Mouse (Mus musculus) B cell, adult 2 months (primary cell): ENCODE results near the gene Rhou.
"Not testable (repeated sequence)": the region's sequence is repeated elsewhere in the genome, so short reads cannot be mapped to it uniquely, and the experiment has no call there.

Source experiments
- DNase-seq, 2 experiments: peaks; one replicate each; pipeline ENCODE4 v3.0.0; 2022

Rhou gene

GRCm38 (mm10) chr8:123653308-123653993 lies at the start of gene Rhou:
Gene Rhou, plus strand, starts transcription at chr8:123653929.
- peak; percentile 56 to 58 for DNase-seq

- DNase-seq, result peak; percentile 15 to 23
Measured at GRCm38 (mm10) chr8:123612652-123613051, 41.1 kb upstream of the Rhou start.

- not testable (repeated sequence) for DNase-seq
Measured at GRCm38 (mm10) chr8:123623523-123623922, 30.2 kb upstream of the Rhou start.

DNA sequence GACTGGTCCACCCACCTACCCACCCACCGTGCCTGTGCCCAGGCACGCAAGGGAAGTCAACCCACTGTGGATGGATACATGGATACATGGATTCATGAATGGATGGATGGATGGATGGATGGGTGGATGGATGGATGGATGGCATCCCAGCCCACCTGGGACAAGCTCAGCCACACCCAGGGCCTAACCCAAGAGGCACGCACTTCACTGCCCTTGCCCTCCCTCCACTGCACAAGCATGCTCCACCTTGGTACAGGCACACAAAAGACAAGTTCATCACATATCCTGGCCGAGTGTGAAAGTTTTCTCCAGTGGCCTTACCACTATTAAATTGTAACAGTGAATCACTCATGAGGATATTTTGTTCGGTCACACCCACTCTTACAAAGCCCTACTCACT lies 29.5 kb upstream of the Rhou start:
- DNase-seq, result no peak

DNA sequence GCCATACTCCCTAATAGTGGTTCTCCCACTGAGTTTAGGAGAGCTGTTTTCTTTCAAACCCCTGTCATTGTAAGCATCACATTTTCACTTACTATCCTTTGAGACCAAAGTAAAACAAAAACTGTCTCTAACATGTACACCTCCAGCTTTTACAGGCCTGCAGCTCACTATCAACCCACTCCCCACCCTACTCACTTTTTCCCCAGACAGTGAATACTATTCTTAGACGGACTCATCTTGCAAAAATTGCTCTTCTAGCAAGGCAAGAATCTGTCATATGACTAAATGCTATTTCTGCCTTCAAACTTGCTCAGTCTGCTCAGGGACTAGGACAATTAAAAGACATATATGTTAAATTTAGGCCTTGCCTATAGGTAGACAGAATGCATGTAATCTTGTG lies 29.0 kb upstream of the Rhou start:
- DNase-seq, result no peak

DNA sequence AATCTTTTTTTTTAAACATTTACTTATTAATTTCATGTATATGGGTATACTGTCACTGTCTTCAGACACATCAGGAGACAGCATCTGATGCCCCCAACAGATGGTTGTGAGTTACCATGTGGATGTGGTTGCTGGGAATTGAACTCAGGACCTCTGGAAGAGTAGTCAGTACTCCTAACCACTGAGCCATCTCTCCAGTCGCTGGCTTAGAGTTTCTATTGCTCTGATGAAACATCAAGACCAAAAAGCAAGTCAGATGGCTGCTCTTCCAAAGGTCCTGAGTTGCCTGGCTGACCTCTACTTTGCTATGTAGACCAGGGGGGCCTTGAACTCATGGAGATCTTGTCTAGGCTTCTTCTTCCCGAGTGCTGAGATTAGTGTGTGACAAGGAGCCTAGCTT lies 28.0 kb upstream of the Rhou start:
- DNase-seq, result no peak

DNA sequence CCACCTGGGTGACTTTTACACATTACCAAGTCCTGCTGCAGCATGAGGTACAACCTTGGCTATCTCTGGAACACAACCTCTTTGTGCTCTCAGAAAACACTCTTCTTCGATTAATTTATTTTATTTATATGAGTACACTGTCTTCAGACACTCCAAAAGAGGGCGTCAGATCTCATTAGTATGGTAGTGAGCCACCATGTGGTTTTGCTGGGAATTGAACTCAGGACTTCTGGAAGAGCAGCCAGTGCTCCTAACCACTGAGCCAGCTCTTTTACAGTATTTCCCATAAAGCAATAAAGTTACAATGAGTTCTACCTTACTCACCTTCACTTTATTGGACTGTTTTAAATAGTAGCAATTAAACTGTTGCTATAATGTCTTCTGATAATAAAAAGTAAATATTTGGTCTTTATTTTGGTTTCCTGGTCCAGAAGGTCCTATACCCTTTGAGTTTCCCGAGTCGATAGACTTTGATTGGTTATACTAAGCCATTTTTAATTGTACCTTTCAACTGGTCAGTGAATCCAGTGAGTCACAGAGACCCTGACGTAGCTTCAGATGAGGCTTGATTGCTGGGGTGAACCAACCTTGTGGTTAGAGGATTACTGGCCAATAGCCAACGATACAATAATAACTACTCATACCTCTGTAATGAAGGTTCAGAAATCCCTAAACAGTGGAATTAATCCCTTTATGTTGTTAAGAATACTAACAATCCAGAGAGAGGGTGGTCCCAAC lies 26.1 kb upstream of the Rhou start:
- DNase-seq, result no peak

- DNase-seq, result peak; percentile 68 to 70
Measured at GRCm38 (mm10) chr8:123628253-123628967, 25.3 kb upstream of the Rhou start.

DNA sequence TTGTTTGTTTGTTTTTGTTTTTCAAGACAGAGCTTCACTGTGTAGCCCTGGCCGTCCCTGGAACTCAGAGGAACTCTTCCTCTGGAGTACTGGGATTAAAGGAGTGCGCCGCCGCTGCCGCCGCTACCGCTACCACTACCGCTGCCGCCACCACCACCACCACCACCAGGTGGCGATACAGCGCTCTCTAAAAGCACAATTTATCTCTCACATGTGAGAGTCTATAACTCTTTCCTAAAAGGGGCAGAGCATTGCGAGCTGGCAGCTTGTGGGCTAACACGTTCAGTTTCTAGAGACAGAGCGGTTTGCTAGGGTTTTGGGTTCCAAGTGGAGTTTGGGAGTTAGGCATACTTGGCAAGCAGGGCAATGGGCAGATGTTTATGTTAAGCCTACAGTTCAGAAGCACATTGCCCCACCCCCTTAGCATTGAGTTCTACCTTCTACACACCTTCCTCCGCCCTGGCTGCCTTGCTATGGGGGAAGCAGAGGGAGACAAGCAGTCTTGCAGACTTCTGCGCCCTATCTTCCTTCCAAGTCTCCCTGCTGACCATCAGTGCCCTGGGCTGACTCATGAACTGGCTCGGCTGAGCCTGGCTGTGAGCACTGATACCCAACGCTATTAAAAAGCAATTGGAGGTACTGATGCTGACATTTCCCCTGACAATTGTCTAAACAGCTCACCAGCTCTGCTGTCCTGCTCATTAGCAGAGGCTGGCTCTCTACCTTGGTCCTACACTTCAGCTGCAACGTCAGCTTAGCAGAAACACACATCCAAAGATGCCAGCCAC lies 24.6 kb upstream of the Rhou start:
- peak; percentile 72 to 74 for DNase-seq

DNA sequence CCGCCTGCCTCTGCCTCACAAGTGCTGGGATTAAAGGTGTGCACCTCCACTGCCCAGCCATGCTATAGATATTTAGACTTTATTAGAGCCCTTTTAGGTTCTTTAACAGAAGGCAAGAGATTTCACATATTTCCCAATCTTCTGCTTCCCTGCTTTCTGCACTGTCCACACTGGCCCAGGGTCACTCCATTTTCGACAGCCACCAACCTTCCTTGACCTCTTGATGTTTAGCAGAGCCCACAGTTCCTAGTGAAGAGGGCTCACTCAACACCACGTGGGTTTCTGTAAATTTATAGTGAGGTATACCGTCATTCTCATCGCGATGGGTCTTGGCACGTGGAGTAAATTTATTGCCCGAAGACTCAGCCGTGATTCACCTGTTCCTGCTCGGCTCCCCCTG lies 23.7 kb upstream of the Rhou start:
- DNase-seq, result no peak

DNA sequence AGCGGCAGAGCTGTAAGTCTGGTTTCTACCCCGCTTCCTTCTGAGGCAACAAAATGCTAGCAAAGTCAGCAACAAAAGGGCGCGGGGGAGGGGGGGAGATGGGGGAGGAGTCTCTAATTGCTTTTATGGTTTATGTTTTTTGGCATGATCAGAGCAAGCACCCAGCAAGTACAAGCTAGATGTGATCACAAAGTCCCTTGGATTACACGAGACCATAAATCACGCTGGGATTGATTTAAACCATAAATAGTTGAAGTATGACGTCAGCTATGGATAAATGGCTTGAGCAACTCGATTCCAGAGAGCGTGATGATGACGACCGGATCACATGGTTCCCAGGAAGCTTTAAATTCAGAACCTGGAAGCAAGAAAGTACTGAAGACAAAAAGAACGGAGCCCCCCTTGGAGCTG lies 22.9 kb upstream of the Rhou start:
- DNase-seq, result no peak

DNA sequence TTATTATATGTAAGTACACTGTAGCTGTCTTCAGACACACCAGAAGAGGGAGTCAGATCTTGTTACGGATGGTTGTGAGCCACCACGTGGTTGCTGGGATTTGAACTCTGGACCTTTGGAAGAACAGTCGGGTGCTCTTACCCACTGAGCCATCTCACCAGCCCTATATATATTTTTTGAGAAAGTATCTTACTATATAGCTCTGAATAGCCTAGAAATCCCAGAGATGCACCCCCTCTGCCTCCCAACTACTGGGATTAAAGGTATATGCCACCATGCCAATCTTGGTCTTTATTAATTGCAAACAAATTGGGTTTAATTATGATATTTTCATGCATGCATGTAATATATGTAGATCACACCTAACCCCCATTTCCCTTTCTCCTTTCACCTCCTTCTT lies 22.0 kb upstream of the Rhou start:
- not testable (repeated sequence) for DNase-seq

- DNase-seq, result no peak
Measured at GRCm38 (mm10) chr8:123632257-123632656, 21.5 kb upstream of the Rhou start.

DNA sequence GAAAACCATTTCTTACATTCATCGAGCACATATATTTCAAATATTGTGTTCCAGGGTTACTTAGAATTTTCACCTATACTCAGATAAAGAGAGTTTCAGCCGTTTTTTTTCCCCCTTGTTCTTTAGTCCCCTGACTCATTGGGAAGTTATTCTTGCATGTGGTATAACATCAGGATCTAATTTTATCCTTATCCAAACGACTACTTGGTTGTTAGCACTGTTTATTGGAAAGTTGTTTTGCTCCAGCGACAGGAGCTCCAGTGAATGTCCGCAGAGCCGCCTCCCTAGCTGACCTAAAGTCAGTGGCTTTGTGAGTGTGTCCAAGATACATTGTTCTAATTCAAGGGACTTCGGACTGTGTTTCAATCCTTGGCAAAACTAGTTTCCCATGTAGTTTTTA lies 19.9 kb upstream of the Rhou start:
- DNase-seq, result no peak

DNA sequence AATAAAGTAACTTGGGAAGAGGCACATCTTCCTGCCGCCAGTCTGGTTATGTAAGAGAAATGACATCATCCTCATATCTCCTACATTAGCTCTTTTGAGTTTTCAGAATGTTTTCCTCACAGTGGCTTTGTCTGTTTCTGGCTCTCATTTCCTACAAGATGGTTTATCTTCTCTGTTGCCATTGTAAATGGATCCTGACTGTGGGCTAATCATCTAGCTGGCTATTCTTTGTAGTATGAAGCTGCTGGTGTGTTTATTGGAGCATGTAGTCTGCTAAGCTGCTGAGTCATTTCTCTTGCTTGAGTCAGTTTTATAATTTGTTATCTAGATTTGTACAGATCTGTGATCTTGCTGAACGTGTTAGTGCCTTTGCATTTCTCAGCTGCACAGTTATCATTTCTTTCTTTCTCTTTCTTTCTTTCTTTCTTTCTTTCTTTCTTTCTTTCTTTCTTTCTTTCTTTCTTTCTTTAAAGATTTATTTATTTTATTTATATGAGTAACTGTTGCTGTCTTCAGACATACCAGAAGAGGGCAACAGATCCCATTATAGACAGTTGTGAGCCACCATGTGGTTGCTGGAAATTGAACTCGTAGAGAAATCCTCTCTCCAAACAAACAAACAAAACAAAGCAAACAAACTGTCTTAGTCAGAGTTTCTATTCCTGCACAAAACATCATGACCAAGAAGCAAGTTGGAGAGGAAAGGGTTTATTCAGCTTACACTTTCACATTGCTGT lies 19.2 kb upstream of the Rhou start:
- no peak for DNase-seq

GRCm38 (mm10) chr8:123635671-123636070 lies 18.1 kb upstream of the Rhou start:
- no peak for DNase-seq

DNA sequence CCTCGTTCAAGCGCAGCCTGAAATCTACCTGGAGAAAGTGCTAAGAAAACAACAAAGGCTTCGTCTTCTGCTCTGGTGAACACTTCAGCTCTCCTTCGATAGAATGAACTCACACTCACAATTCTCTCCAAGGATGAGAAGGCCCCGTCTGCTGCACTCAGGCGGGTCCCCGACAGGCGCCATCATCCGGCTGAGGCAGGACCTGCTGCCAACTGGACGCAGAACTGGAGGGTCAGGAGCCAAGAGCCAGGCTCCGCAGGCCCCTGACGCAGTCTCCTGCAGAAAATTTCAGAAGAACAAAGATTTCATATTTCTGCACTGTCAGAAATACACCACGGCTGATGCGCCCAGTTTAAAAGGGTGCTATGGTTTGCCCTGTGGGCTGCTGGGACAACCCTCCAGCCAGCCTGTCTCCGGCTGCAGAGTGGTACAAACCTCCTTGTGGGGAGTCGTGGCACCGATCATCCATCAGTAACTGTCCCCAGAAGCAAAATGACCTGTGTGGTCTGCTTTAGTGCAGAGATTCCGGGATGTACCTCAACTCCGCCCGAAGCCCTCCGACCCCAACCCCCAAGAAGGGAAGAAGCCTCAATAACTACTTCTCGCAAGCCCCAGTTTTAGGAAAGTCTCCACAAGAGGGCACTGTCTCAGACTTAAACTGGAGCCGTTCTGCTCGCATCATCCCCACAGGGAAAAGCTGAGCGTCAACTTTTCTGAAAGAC lies 10.2 kb upstream of the Rhou start:
- DNase-seq, result peak; percentile 44 to 49

DNA sequence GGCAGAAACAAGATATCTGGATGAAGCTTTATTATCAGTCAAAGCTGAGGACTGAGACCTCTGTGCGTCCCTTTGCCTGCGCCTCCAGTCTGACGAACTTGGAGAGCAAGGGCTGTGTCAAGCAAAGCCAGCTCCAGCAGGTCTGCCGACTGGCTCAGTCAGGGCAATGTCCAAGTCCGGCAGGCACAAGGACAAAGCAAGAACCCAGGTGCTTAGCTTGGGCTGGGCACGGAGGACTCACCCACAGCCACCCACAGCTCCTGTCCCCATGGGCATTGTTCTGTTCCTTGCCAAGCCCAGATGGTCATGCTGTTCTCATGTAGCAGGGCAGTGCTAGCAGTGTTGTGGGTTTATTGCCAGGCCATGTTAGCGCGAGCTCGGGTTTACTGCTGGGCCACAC lies 8.5 kb upstream of the Rhou start:
- no peak for DNase-seq

DNA sequence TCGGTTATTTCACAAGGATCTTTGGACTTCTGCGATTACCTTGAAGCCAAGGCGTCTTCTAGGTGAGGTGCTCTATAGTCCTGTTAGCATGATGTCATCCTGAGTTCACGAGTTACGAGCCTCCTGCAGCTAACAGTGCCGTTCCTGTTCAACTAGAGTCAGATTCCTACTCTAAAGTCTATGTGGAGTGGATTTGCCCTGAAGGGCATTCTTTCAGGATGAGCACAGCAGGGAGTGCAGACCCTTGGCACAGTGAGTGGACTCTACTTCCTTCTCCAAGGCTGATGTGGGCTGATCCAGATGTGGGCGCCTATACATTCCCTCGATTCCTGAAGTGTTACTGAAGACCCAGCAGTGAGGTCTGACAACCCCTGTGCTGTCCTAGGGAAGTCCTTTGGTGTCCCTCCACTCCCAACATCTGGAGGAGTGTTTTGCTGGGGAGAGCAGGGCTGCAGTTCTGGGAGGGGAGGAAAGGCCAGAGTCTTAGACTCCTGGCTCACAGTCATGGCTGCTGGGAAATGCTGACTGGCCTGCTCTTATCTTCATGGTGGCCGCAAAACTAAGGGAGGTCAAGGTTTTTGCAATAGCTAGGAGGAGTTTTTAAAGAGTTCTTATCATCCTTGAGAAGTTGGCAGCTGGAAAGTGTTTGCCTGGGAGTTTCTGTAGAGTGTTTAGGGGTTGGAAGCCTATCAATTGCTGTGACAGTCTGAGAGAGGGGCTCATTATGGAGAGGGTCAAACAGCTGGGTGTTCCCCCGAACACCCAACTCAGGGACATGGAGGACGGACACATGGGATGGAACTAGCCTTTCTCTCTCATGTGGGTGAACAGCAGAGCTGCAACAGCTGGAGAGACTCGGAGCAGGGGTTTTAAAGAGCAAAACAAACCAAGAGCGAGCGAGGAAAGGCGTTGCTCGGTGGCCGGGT lies 5.2 kb upstream of the Rhou start:
- no peak for DNase-seq

DNA sequence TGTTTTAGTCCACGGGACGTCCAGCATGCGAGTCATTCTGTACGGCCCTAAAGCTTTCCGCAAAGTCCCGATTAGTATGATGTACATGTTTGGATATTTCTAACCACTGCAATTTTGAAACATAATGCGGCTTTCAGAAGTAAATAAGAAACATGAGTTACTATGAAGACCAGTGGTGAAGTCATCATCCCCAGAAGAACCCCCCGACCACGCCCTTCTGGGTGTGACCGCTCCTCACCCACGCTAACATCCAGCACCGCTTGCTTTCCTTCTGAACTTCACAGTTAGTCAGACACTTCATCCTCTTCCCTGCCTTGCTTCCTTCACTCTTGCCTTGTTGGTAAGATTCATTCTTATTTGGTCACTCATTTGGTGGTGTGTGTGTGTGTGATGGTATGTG lies 4.2 kb upstream of the Rhou start:
- DNase-seq, result no peak
